Mouse (Mus musculus) MEL (cell line): Measurements from ENCODE around the gene Olfr649. TPM values are rescaled to one million over a fixed set of nuclear protein-coding genes. Genes with fewer than 3 reads are reported as not detected.

ENCODE experiments used
- DNase-seq: peaks from one replicate; pipeline ENCODE4 v3.0.0; 2011; ENCODE audit warnings: low read depth, low spot score
- H3K27ac ChIP-seq: 2 replicates; pipeline ENCODE4 v1.5.1; 2012; ENCODE audit warnings: low read depth, mild to moderate bottlenecking, control low read depth, low read length, moderate library complexity; ENCODE audit not compliant: control insufficient read depth
- H3K27me3 ChIP-seq, 2 experiments: fragments of 150-350 bp in 1 of 2; sonication (generic) in 1 of 2; 2 replicates each; pipeline ENCODE4 v1.6.1; 2012; ENCODE audit warnings: low read length in 2 of 2, mild to moderate bottlenecking in 2 of 2, improper control_type of control experiment in 1 of 2, moderate library complexity in 1 of 2; ENCODE audit not compliant: insufficient read depth in 2 of 2, control insufficient read depth in 1 of 2
- H3K36me3 ChIP-seq, 2 experiments: 2 replicates each; pipeline ENCODE4 v1.6.1; 2012 to 2014; ENCODE audit warnings: low read length in 2 of 2, improper control_type of control experiment in 1 of 2, inconsistent platforms in 1 of 2, mild to moderate bottlenecking in 1 of 2; ENCODE audit not compliant: insufficient read depth in 2 of 2, control insufficient read depth in 1 of 2
- H3K4me1 ChIP-seq, 2 experiments: fragments of 150-350 bp in 1 of 2; sonication (generic) in 1 of 2; 2 replicates each; pipeline ENCODE4 v1.6.1; 2012; ENCODE audit warnings: low read length in 2 of 2, improper control_type of control experiment in 1 of 2, mild to moderate bottlenecking in 1 of 2; ENCODE audit not compliant: insufficient read depth in 2 of 2, control insufficient read depth in 1 of 2
- H3K4me3 ChIP-seq, 2 experiments: fragments of 150-350 bp in 1 of 2; sonication (generic) in 1 of 2; 2 replicates each; pipeline ENCODE4 v1.5.1; 2012; ENCODE audit warnings: low read depth in 2 of 2, low read length in 2 of 2, mild to moderate bottlenecking in 2 of 2, moderate library complexity in 2 of 2, control low read depth in 1 of 2, improper control_type of control experiment in 1 of 2; ENCODE audit not compliant: control insufficient read depth in 1 of 2, insufficient read depth in 1 of 2
- H3K79me2 ChIP-seq: 2 replicates; pipeline ENCODE4 v1.6.1; 2012; ENCODE audit warnings: mild to moderate bottlenecking, low read length, moderate library complexity; ENCODE audit not compliant: control insufficient read depth, poor library complexity, insufficient read depth
- H3K9ac ChIP-seq: 2 replicates; pipeline ENCODE4 v1.6.1; 2012; ENCODE audit warnings: low read depth, mild to moderate bottlenecking, control low read depth, low read length, moderate library complexity; ENCODE audit not compliant: control insufficient read depth, poor library complexity, severe bottlenecking
- H3K9me3 ChIP-seq: fragments of 150-350 bp; sonication (generic); replicated peaks from 2 replicates; pipeline ENCODE4 v1.6.1; 2012; ENCODE audit warnings: mild to moderate bottlenecking, low read length, improper control_type of control experiment, moderate library complexity; ENCODE audit not compliant: insufficient read depth
- BHLHE40 ChIP-seq: IDR thresholded peaks from 2 replicates; pipeline ENCODE4 v1.6.1; 2012; ENCODE audit warnings: low read depth, mild to moderate bottlenecking, inconsistent platforms, low read length, improper control_type of control experiment, borderline replicate concordance
- E2F4 ChIP-seq: IDR thresholded peaks from 2 replicates; pipeline ENCODE4 v1.6.1; 2011; ENCODE audit warnings: low read depth, low read length, improper control_type of control experiment, borderline replicate concordance
- ELF1 ChIP-seq: IDR thresholded peaks from 2 replicates; pipeline ENCODE4 v1.6.1; 2014; ENCODE audit warnings: low read depth, mild to moderate bottlenecking, inconsistent platforms, low read length, improper control_type of control experiment, moderate library complexity
- ETS1 ChIP-seq: IDR thresholded peaks from 2 replicates; pipeline ENCODE4 v1.6.1; 2012; ENCODE audit warnings: low read depth, mild to moderate bottlenecking, inconsistent platforms, low read length, improper control_type of control experiment, moderate library complexity
- GATA1 ChIP-seq: IDR thresholded peaks from 2 replicates; pipeline ENCODE4 v1.6.1; 2011; ENCODE audit warnings: low read depth, low read length, improper control_type of control experiment
- HCFC1 ChIP-seq: IDR thresholded peaks from 2 replicates; pipeline ENCODE4 v1.6.1; 2012; ENCODE audit warnings: low read depth, mild to moderate bottlenecking, inconsistent platforms, low read length, improper control_type of control experiment, moderate library complexity
- JUND ChIP-seq: IDR thresholded peaks from 2 replicates; pipeline ENCODE4 v1.6.1; 2011; ENCODE audit warnings: low read depth, mild to moderate bottlenecking, improper control_type of control experiment, low read length
- KAT2A ChIP-seq: conservative IDR thresholded peaks from 2 replicates; pipeline ENCODE4 v1.6.1; 2012; ENCODE audit warnings: low read depth, low read length, improper control_type of control experiment, inconsistent platforms
- MAFK ChIP-seq: IDR thresholded peaks from 2 replicates; pipeline ENCODE4 v1.6.1; 2011; ENCODE audit warnings: low read depth, mild to moderate bottlenecking, low read length, improper control_type of control experiment, borderline replicate concordance
- MAX ChIP-seq: IDR thresholded peaks from 2 replicates; pipeline ENCODE4 v1.6.1; 2011; ENCODE audit warnings: low read length, improper control_type of control experiment
- MAZ ChIP-seq: IDR thresholded peaks from 2 replicates; pipeline ENCODE4 v1.6.1; 2012; ENCODE audit warnings: low read depth, mild to moderate bottlenecking, inconsistent platforms, low read length, improper control_type of control experiment
- MEF2A ChIP-seq: IDR thresholded peaks from 2 replicates; pipeline ENCODE4 v1.6.1; 2014; ENCODE audit warnings: low read depth, mild to moderate bottlenecking, inconsistent platforms, low read length, improper control_type of control experiment; ENCODE audit not compliant: poor library complexity, insufficient replicate concordance, severe bottlenecking; ENCODE audit errors: extremely low read depth
- MXI1 ChIP-seq: IDR thresholded peaks from 2 replicates; pipeline ENCODE4 v1.6.1; 2011; ENCODE audit warnings: mild to moderate bottlenecking, low read depth, low read length, improper control_type of control experiment
- NELFE ChIP-seq: IDR thresholded peaks from 2 replicates; pipeline ENCODE4 v1.6.1; 2011; ENCODE audit warnings: low read depth, low read length, improper control_type of control experiment
- NRF1 ChIP-seq: IDR thresholded peaks from 2 replicates; pipeline ENCODE4 v1.6.1; 2014; ENCODE audit warnings: low read depth, mild to moderate bottlenecking, inconsistent platforms, low read length, improper control_type of control experiment, moderate library complexity; ENCODE audit not compliant: poor library complexity, insufficient read depth, severe bottlenecking
- POLR2A ChIP-seq, 2 experiments: IDR thresholded peaks; 2 replicates each; pipeline ENCODE4 v1.6.1; 2011 to 2012; ENCODE audit warnings: low read length in 2 of 2, mild to moderate bottlenecking in 2 of 2, control low read depth in 1 of 2, improper control_type of control experiment in 1 of 2, low read depth in 1 of 2, moderate library complexity in 1 of 2; ENCODE audit not compliant: control insufficient read depth in 1 of 2, insufficient read depth in 1 of 2, poor library complexity in 1 of 2
- POLR2AphosphoS2 ChIP-seq: IDR thresholded peaks from 2 replicates; pipeline ENCODE4 v1.6.1; 2011; ENCODE audit warnings: low read length, improper control_type of control experiment
- RCOR1 ChIP-seq: IDR thresholded peaks from 2 replicates; pipeline ENCODE4 v1.6.1; 2012; ENCODE audit warnings: low read depth, mild to moderate bottlenecking, inconsistent platforms, low read length, improper control_type of control experiment
- SIN3A ChIP-seq: IDR thresholded peaks from 2 replicates; pipeline ENCODE4 v1.6.1; 2012; ENCODE audit warnings: low read length, improper control_type of control experiment, inconsistent platforms
- SMC3 ChIP-seq: IDR thresholded peaks from 2 replicates; pipeline ENCODE4 v1.6.1; 2011; ENCODE audit warnings: low read depth, low read length, improper control_type of control experiment
- TAL1 ChIP-seq: IDR thresholded peaks from 2 replicates; pipeline ENCODE4 v1.6.1; 2012; ENCODE audit warnings: mild to moderate bottlenecking, inconsistent platforms, low read length, moderate library complexity, mixed read lengths
- TBP ChIP-seq: IDR thresholded peaks from 2 replicates; pipeline ENCODE4 v1.8.0; 2011; ENCODE audit warnings: low read depth, low read length, improper control_type of control experiment
- TCF12 ChIP-seq: IDR thresholded peaks from 2 replicates; pipeline ENCODE4 v1.6.1; 2014; ENCODE audit warnings: low read depth, mild to moderate bottlenecking, inconsistent platforms, low read length, improper control_type of control experiment, moderate library complexity
- UBTF ChIP-seq: IDR thresholded peaks from 2 replicates; pipeline ENCODE4 v1.6.1; 2012; ENCODE audit warnings: low read depth, mild to moderate bottlenecking, inconsistent platforms, low read length, improper control_type of control experiment, moderate library complexity, borderline replicate concordance; ENCODE audit not compliant: insufficient read depth
- USF1 ChIP-seq: IDR thresholded peaks from 2 replicates; pipeline ENCODE4 v1.6.1; 2014; ENCODE audit warnings: low read depth, mild to moderate bottlenecking, inconsistent platforms, low read length, improper control_type of control experiment, moderate library complexity
- ZC3H11A ChIP-seq: IDR thresholded peaks from 2 replicates; pipeline ENCODE4 v1.6.1; 2012; ENCODE audit warnings: low read depth, mild to moderate bottlenecking, inconsistent platforms, low read length, improper control_type of control experiment
- ZKSCAN1 ChIP-seq: IDR thresholded peaks from 2 replicates; pipeline ENCODE4 v1.6.1; 2012; ENCODE audit warnings: low read depth, mild to moderate bottlenecking, inconsistent platforms, low read length, improper control_type of control experiment, moderate library complexity
- polyA plus RNA-seq, 2 experiments: library from polyadenylated mRNA; stranded (reverse) in 1 of 2; unstranded in 1 of 2; fragments of >175 nt in 1 of 2; fragments of >200 nt in 1 of 2; gene quantifications; 2 replicates each; pipeline versions ENCODE4 v1.2.1 to v1.2.4; 2012; ENCODE audit warnings: low replicate concordance in 2 of 2, low read depth in 1 of 2; ENCODE audit not compliant: insufficient read length in 2 of 2, insufficient read depth in 1 of 2, missing spikeins in 1 of 2
- total RNA-seq: library from RNA; depleted of rRNA; stranded (reverse); fragments of 300-350 nt; gene quantifications from 2 replicates; pipeline ENCODE4 v1.2.3, GENCODE M21; 2012

The Olfr649 gene
- total and polyA plus RNA-seq, 3 experiments = not detected

GRCm38 (mm10) chr7:104183292-104183691, 12.5 kb downstream of the Olfr649 start, which contains the start of gene Olfr648:
Gene Olfr648 (minus strand): TSS chr7:104183392.
- Histone ChIP-seq H3K79me2 (no peaks in the 10 kb centered on the region), H3K27ac (no peak within 1 kb of the TSS), H3K4me3 (no peak within 1 kb of the TSS), H3K27me3 (no peaks in the 10 kb centered on the region), H3K4me1 (no peaks in the 10 kb centered on the region), H3K36me3 (no peaks in the 10 kb centered on the region), H3K9ac (no peak within 1 kb of the TSS), H3K9me3 (no peaks in the 10 kb centered on the region)
- no peak for TF ChIP-seq UBTF
- TF ChIP-seq KAT2A = no peak
- TF ChIP-seq BHLHE40 = no peak
- TF ChIP-seq MAFK = no peak
- no peak for TF ChIP-seq ELF1
- no peak for TF ChIP-seq GATA1
- no peak for TF ChIP-seq HCFC1
- TF ChIP-seq TCF12 = no peak
- no peak for TF ChIP-seq TBP
- no peak for TF ChIP-seq MXI1
- no peak for TF ChIP-seq ZC3H11A
- TF ChIP-seq MAZ = no peak
- no peak for TF ChIP-seq TAL1
- TF ChIP-seq ETS1 = no peak
- TF ChIP-seq ZKSCAN1 = no peak
- no peak for TF ChIP-seq E2F4
- DNase-seq = no peak

GRCm38 (mm10) chr7:104179074-104179473, 16.7 kb downstream of the Olfr649 start:
- H3K36me3 ChIP-seq = no peaks in the 10 kb centered on the region
- no peak overlapping the region for H3K4me3 ChIP-seq
- TF ChIP-seq SIN3A (no peak), USF1 (no peak), TCF12 (no peak), BHLHE40 (no peak), NELFE (no peak), MAX (no peak), NRF1 (no peak), POLR2AphosphoS2 (no peak), RCOR1 (no peak), MXI1 (no peak), MEF2A (no peak), ETS1 (no peak), MAFK (no peak), JUND (no peak), HCFC1 (no peak), POLR2A (IDR thresholded peaks at IDR 0.05; ENCODE audit: control insufficient read depth in 1 of 2, insufficient read depth in 1 of 2, low read depth in 1 of 2, low read length in 2 of 2, poor library complexity in 1 of 2) (no peak), TBP (no peak), SMC3 (no peak)
- H3K79me2 ChIP-seq = no peaks in the 10 kb centered on the region
- no peaks in the 10 kb centered on the region for H3K4me1 ChIP-seq
- no peak overlapping the region for H3K27ac ChIP-seq
- H3K9me3 ChIP-seq = no peaks in the 10 kb centered on the region
- DNase-seq = no peak
- H3K9ac ChIP-seq = no peak overlapping the region
- H3K27me3 ChIP-seq = no peaks in the 10 kb centered on the region; a peak in 1 of 4 replicates
